In genomic region chr10:88862293-88862692, GRCm38 (mm10) we compare ENCODE assay signal across 29 mouse cellular contexts. TPM values are rescaled to one million over a fixed set of nuclear protein-coding genes. Genes with fewer than 3 reads are reported as not detected.
DNase-seq lines count a peak whose midpoint lies in the region; ATAC-seq and TF ChIP-seq lines count a peak whose summit lies in the region.
"Had no signal": no experiment of that assay in that cellular context is flagged by ENCODE, and none has a peak within 500 bp of the region (broad histone marks: within the 10 kb centered on the region; RNA-seq: fewer than 3 reads in every experiment).

No protein-coding gene starts in this region.

- no peaks in the 10 kb centered on the region for H3K27me3 ChIP-seq in intestine, embryonic 16.5 days (replicated peaks; ENCODE audit: control insufficient read depth, insufficient read depth, low read length)
- H3K27me3 ChIP-seq in small intestine, adult 2 months (ENCODE audit: control insufficient read depth, insufficient read depth, low read length), result no peaks in the 10 kb centered on the region
- H3K27me3 ChIP-seq: embryonic facial prominence, embryonic 12.5 days; embryonic facial prominence, embryonic 15.5 days; forebrain, embryonic 15.5 days; heart, embryonic 12.5 days; heart, embryonic 15.5 days; hindbrain, embryonic 13.5 days had no signal

- H3K27ac ChIP-seq in intestine, embryonic 16.5 days (ENCODE audit: low read length), result peak overlapping the region; percentile 65
- peak overlapping the region; percentile 50; the same call in 1 of the 2 replicates for H3K27ac ChIP-seq in small intestine, adult 2 months (ENCODE audit: insufficient read depth, low read depth, low read length)
- H3K27ac ChIP-seq: embryonic facial prominence, embryonic 12.5 days; embryonic facial prominence, embryonic 15.5 days; forebrain, embryonic 15.5 days; heart, embryonic 15.5 days; hindbrain, embryonic 10.5 days; hindbrain, embryonic 13.5 days had no signal

- H3K9me3 ChIP-seq in intestine, embryonic 16.5 days (ENCODE audit: control insufficient read depth, low read length), result no peaks in the 10 kb centered on the region
- H3K9me3 ChIP-seq: embryonic facial prominence, embryonic 12.5 days; embryonic facial prominence, embryonic 15.5 days; forebrain, embryonic 15.5 days; heart, embryonic 12.5 days; heart, embryonic 15.5 days; hindbrain, embryonic 10.5 days; hindbrain, embryonic 13.5 days had no signal

- intact Hi-C loops in gastrocnemius, postnatal 14 days (cut with DNase I; ENCODE audit: low total_unique reads), result no loop called here

- ATAC-seq in intestine, embryonic 16.5 days, result peak; percentile 79
- ATAC-seq: CD4-positive, CD25-positive, alpha-beta regulatory T cell, adult 4 months; forebrain, embryonic 15.5 days; hindbrain, embryonic 16.5 days had no signal

- 65% methylated on average over 5 of the region's 5 CpGs for WGBS in intestine, embryonic 16.5 days
- WGBS in small intestine, adult 2 months, result 25% methylated on average over 5 of the region's 5 CpGs

- no peak for TF ChIP-seq POLR2A in small intestine, adult 2 months (IDR thresholded peaks at IDR 0.05; ENCODE audit: low read depth, low read length)

- no peak overlapping the region for H3K9ac ChIP-seq in intestine, embryonic 16.5 days (ENCODE audit: low read depth, low read length)
- H3K9ac ChIP-seq: embryonic facial prominence, embryonic 12.5 days; embryonic facial prominence, embryonic 15.5 days; forebrain, embryonic 15.5 days; heart, embryonic 12.5 days; heart, embryonic 15.5 days; hindbrain, embryonic 13.5 days had no signal

- H3K4me1 ChIP-seq in intestine, embryonic 16.5 days (ENCODE audit: control insufficient read depth, insufficient read depth, low read length), result no peaks in the 10 kb centered on the region
- H3K4me1 ChIP-seq in small intestine, adult 2 months (ENCODE audit: control insufficient read depth, insufficient read depth, insufficient read length, low read length), result peaks cover 7% of the 10 kb centered on the region; the same call in 1 of the 2 replicates
- H3K4me1 ChIP-seq: embryonic facial prominence, embryonic 12.5 days; embryonic facial prominence, embryonic 15.5 days; forebrain, embryonic 15.5 days; heart, embryonic 12.5 days; heart, embryonic 15.5 days; hindbrain, embryonic 10.5 days; hindbrain, embryonic 13.5 days had no signal

- H3K36me3 ChIP-seq in intestine, embryonic 16.5 days (ENCODE audit: control insufficient read depth, insufficient read depth, low read length), result no peaks in the 10 kb centered on the region
- H3K36me3 ChIP-seq in small intestine, adult 2 months (ENCODE audit: control insufficient read depth, insufficient read depth, low read length), result no peaks in the 10 kb centered on the region
- H3K36me3 ChIP-seq: embryonic facial prominence, embryonic 12.5 days; embryonic facial prominence, embryonic 15.5 days; forebrain, embryonic 15.5 days; heart, embryonic 12.5 days; heart, embryonic 15.5 days; hindbrain, embryonic 10.5 days; hindbrain, embryonic 13.5 days had no signal

- no peak overlapping the region for H3K4me3 ChIP-seq in intestine, embryonic 16.5 days (ENCODE audit: low read length)
- no peak overlapping the region for H3K4me3 ChIP-seq in small intestine, adult 2 months (ENCODE audit: low read depth, low read length)
- H3K4me3 ChIP-seq: embryonic facial prominence, embryonic 12.5 days; embryonic facial prominence, embryonic 15.5 days; forebrain, embryonic 15.5 days; heart, embryonic 12.5 days; heart, embryonic 15.5 days; hindbrain, embryonic 10.5 days; hindbrain, embryonic 13.5 days had no signal

- DNase-seq in kidney, adult 9 months, result peak; percentile 45
- no peak for DNase-seq in kidney, adult 18-20 months
- peak; percentile 19 for DNase-seq in kidney, postnatal 10 days
- no peak for DNase-seq in kidney, postnatal 36 days
- no peak for DNase-seq in gastrocnemius, postnatal 14 days
- DNase-seq: adrenal gland, adult 2 months; adrenal gland, postnatal 14 days; cerebellum, adult 11 months; cerebellum, adult 2 months; cerebellum, adult 9-11 months; cerebellum, postnatal 25 days; gastrocnemius, postnatal 36 days; heart, postnatal 10 days; heart, postnatal 36 days had no signal

- no peak overlapping the region for H3K4me2 ChIP-seq in intestine, embryonic 16.5 days (ENCODE audit: low read depth, low read length)
- H3K4me2 ChIP-seq: embryonic facial prominence, embryonic 12.5 days; embryonic facial prominence, embryonic 15.5 days; forebrain, embryonic 15.5 days; heart, embryonic 12.5 days; heart, embryonic 15.5 days; hindbrain, embryonic 13.5 days had no signal

- TF ChIP-seq CTCF in small intestine, adult 2 months (IDR thresholded peaks at IDR 0.05; ENCODE audit: extremely low read depth, insufficient read length, insufficient replicate concordance, low read depth, low read length), result no peak

RNA-seq across cellular contexts. Expression of gene Slc5a8, which starts 23.5 kb away (rescaled TPM):
- polyA plus RNA-seq in intestine, embryonic 16.5 days (2015; fragmentation: Nextera tagmentation; extraction: Ambion mirVana), result 2.2 and 2.5 TPM in 2 replicates
- polyA plus RNA-seq in small intestine, adult 2 months (2012; rRNA removed), result 0.04 and 13.7 TPM in 2 replicates
- not detected for total RNA-seq in gastrocnemius, postnatal 14 days (2021)
- total RNA-seq: common myeloid progenitor, adult 5-6 weeks; gastrocnemius, adult 8-10 months; gastrocnemius, postnatal 36 days; granulocyte monocyte progenitor cell, adult 5-6 weeks; heart, postnatal 10 days; heart, postnatal 36 days; MEL had no signal
- polyA plus RNA-seq: hindbrain, embryonic 10.5 days had no signal

RNA-seq across cellular contexts. Expression of gene Utp20, which starts 35.7 kb away (rescaled TPM):
- 10.5 and 11.5 TPM in 2 replicates for polyA plus RNA-seq in intestine, embryonic 16.5 days (2015; fragmentation: Nextera tagmentation; extraction: Ambion mirVana)
- 0.60 and 1.2 TPM in 2 replicates for polyA plus RNA-seq in small intestine, adult 2 months (2012; rRNA removed)
- 1 to 10 TPM; 8.2 to 9.2 TPM for total RNA-seq in gastrocnemius, postnatal 14 days (2021)

Comparison
In these comparisons a context has a peak if more than half of its experiments do, and no peak if none do; other contexts are left out.
1. DNase-seq: peak in kidney, adult 9 months (single experiment) and kidney, postnatal 10 days (single experiment); none in kidney, adult 18-20 months (single experiment), kidney, postnatal 36 days (0 of 2) and gastrocnemius, postnatal 14 days (single experiment).